Mouse (Mus musculus): ENCODE data around the gene Cdk8. TPM values are rescaled to one million over a fixed set of nuclear protein-coding genes. Genes with fewer than 3 reads are reported as not detected.

Cdk8 gene
- polyA plus RNA-seq, 1 experiment from 2014 or later, result 17.1 TPM

DNA sequence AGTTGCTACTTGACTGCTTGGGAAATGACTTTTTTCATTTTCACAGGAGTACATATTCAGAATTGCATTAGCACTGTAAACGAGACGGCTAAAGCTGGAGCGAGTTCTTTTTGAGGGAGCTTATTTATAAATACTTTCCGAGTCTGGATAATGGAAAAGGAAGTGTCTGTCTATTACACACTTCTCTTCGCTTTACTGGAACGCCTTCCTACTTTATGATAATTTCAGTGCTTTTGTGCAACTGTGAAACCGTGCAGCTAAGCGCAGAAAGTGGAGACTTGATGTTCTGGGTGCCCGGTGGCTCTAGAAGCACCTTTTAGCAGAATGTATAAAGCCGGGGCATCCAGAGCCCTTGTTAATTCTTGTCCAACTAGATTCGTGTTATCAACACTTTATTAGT lies 1.8 kb downstream of the Cdk8 start:
- 50% methylated on average over 11 of the region's 11 CpGs for WGBS
- peak overlapping the region; percentile 89 for H3K9ac ChIP-seq (ENCODE audit: low read length)
- ATAC-seq (ENCODE audit: insufficient number of reproducible peaks, insufficient read depth, low FRiP score, low read depth), result no peak

GRCm38 (mm10) chr5:146234336-146234735 lies 3.3 kb downstream of the Cdk8 start:
- no peak for ATAC-seq (ENCODE audit: insufficient number of reproducible peaks, insufficient read depth, low FRiP score, low read depth)

More for the DNA sequence above, 1.8 kb downstream of the Cdk8 start:
- no peaks in the 10 kb centered on the region for H3K9me3 ChIP-seq (ENCODE audit: control insufficient read depth, low read length)
- H3K27ac ChIP-seq (replicated peaks in 1 of 2; ENCODE audit: control insufficient read depth in 1 of 2, insufficient read depth in 1 of 2, low read depth in 2 of 2, low read length in 2 of 2), result no peak overlapping the region
- peak overlapping the region; percentile 93 for H3K4me2 ChIP-seq (ENCODE audit: low read length)
- H3K36me3 ChIP-seq (ENCODE audit: control insufficient read depth, insufficient read depth, low read length), result no peaks in the 10 kb centered on the region
- H3K27me3 ChIP-seq (ENCODE audit: control insufficient read depth, insufficient read depth, low read length), result no peaks in the 10 kb centered on the region
- H3K4me3 ChIP-seq (ENCODE audit: control insufficient read depth in 1 of 2, insufficient read depth in 1 of 2, low read depth in 1 of 2, low read length in 2 of 2), result peak overlapping the region in 1 of 2 experiments; percentile 79; a peak in 2 of 4 replicates
- H3K4me1 ChIP-seq (ENCODE audit: control insufficient read depth in 2 of 2, insufficient read depth in 2 of 2, low read length in 2 of 2), result peaks cover 0 to 14% of the 10 kb centered on the region in 2 experiments; a peak in 3 of 4 replicates

DNA sequence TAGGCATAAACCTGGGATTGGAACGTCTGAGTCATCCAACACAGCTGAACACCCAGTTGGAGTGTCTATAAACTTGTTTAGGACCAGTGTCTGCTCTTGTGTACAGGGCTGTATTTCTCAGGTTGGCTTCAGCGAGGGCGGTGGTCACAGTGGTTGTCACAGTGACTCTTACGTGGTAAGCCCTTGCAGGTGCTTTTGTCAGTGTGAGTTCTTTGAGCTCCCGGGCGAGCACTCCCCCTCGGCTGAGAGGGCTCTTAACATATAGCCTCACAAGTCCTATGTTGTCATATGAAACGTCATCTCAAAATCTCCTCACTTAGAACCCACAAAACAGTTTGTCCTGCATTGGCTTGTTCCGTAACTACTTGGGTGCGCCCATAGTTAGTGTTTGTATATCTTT lies 7.2 kb downstream of the Cdk8 start:
- Histone ChIP-seq H3K9ac (ENCODE audit: low read length) (no peak overlapping the region), H3K27me3 (ENCODE audit: control insufficient read depth, insufficient read depth, low read length) (no peaks in the 10 kb centered on the region), H3K9me3 (ENCODE audit: control insufficient read depth, low read length) (no peaks in the 10 kb centered on the region), H3K36me3 (ENCODE audit: control insufficient read depth, insufficient read depth, low read length) (no peaks in the 10 kb centered on the region), H3K4me1 (ENCODE audit: control insufficient read depth in 2 of 2, insufficient read depth in 2 of 2, low read length in 2 of 2) (peaks cover 2 to 11% of the 10 kb centered on the region in 2 experiments; a peak in 3 of 4 replicates), H3K27ac (replicated peaks in 1 of 2; ENCODE audit: control insufficient read depth in 1 of 2, insufficient read depth in 1 of 2, low read depth in 2 of 2, low read length in 2 of 2) (no peak overlapping the region), H3K4me3 (ENCODE audit: control insufficient read depth in 1 of 2, insufficient read depth in 1 of 2, low read depth in 1 of 2, low read length in 2 of 2) (no peak overlapping the region), H3K4me2 (ENCODE audit: low read length) (no peak overlapping the region)
- no peak for ATAC-seq (ENCODE audit: insufficient number of reproducible peaks, insufficient read depth, low FRiP score, low read depth)
- WGBS, result 85% methylated on average over 10 of the region's 10 CpGs

More at GRCm38 (mm10) chr5:146234336-146234735, 3.3 kb downstream of the Cdk8 start:
- Histone ChIP-seq H3K4me2 (ENCODE audit: low read length) (no peak overlapping the region), H3K27ac (replicated peaks in 1 of 2; ENCODE audit: control insufficient read depth in 1 of 2, insufficient read depth in 1 of 2, low read depth in 2 of 2, low read length in 2 of 2) (no peak overlapping the region), H3K36me3 (ENCODE audit: control insufficient read depth, insufficient read depth, low read length) (no peaks in the 10 kb centered on the region), H3K27me3 (ENCODE audit: control insufficient read depth, insufficient read depth, low read length) (no peaks in the 10 kb centered on the region), H3K9me3 (ENCODE audit: control insufficient read depth, low read length) (no peaks in the 10 kb centered on the region), H3K4me1 (ENCODE audit: control insufficient read depth in 2 of 2, insufficient read depth in 2 of 2, low read length in 2 of 2) (peaks cover 0 to 14% of the 10 kb centered on the region in 2 experiments; a peak in 3 of 4 replicates), H3K4me3 (ENCODE audit: control insufficient read depth in 1 of 2, insufficient read depth in 1 of 2, low read depth in 1 of 2, low read length in 2 of 2) (no peak overlapping the region), H3K9ac (ENCODE audit: low read length) (no peak overlapping the region)
- WGBS, result 86% methylated on average over 1 of the region's 1 CpGs

DNA sequence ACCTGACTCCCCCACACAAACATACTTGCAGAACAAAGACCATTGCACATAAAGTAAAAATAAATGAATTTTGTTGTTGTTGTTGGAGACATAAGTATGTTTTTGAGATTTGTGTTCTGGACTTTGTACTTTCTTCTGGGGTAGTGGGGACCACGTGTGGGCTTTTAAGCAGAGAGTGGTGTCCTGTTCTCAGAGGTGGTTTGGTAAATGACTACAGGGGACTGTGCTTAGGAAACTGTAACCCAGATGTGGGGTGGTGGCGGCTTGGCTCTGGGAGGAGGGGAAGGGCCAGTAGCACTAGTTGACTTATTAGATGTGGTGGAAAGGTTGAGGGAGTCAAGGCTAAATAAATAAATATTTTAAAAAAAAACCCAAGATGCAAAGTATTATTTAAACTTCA lies 9.7 kb downstream of the Cdk8 start:
- H3K9ac ChIP-seq (ENCODE audit: low read length), result no peak overlapping the region
- no peak overlapping the region for H3K4me3 ChIP-seq (ENCODE audit: control insufficient read depth in 1 of 2, insufficient read depth in 1 of 2, low read depth in 1 of 2, low read length in 2 of 2)
- 88% methylated on average over 2 of the region's 2 CpGs for WGBS
- H3K27me3 ChIP-seq (ENCODE audit: control insufficient read depth, insufficient read depth, low read length), result no peaks in the 10 kb centered on the region
- ATAC-seq (ENCODE audit: insufficient number of reproducible peaks, insufficient read depth, low FRiP score, low read depth), result no peak
- no peak overlapping the region for H3K4me2 ChIP-seq (ENCODE audit: low read length)
- no peak overlapping the region for H3K27ac ChIP-seq (replicated peaks in 1 of 2; ENCODE audit: control insufficient read depth in 1 of 2, insufficient read depth in 1 of 2, low read depth in 2 of 2, low read length in 2 of 2)
- no peaks in the 10 kb centered on the region for H3K9me3 ChIP-seq (ENCODE audit: control insufficient read depth, low read length)
- peaks cover 4 to 7% of the 10 kb centered on the region in 2 experiments; a peak in 2 of 4 replicates for H3K4me1 ChIP-seq (ENCODE audit: control insufficient read depth in 2 of 2, insufficient read depth in 2 of 2, low read length in 2 of 2)
- no peaks in the 10 kb centered on the region for H3K36me3 ChIP-seq (ENCODE audit: control insufficient read depth, insufficient read depth, low read length)

DNA sequence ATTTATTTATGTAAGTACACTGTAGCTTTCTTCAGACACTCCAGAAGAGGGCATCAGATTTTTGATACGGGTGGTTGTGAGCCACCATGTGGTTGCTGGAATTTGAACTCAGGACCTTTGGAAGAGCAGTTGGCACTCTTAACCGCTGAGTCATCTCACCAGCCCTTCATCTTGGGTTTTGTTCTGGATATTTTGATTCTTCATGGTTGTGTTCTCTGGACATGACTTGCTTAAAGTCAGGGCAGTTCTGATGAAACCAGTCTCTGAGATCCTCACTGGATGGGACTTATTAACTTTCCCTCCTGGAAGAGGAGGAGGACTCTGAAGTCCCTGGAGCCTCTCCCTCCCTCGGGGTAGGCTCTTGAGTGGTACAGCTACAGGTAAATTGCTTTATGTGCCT lies 10.2 kb downstream of the Cdk8 start:
- H3K4me1 ChIP-seq (ENCODE audit: control insufficient read depth in 2 of 2, insufficient read depth in 2 of 2, low read length in 2 of 2), result peaks cover 4 to 7% of the 10 kb centered on the region in 2 experiments; a peak in 2 of 4 replicates
- H3K27ac ChIP-seq (replicated peaks in 1 of 2; ENCODE audit: control insufficient read depth in 1 of 2, insufficient read depth in 1 of 2, low read depth in 2 of 2, low read length in 2 of 2), result no peak overlapping the region
- WGBS, result 86% methylated on average over 3 of the region's 3 CpGs
- no peak overlapping the region for H3K9ac ChIP-seq (ENCODE audit: low read length)
- no peak overlapping the region for H3K4me2 ChIP-seq (ENCODE audit: low read length)
- no peaks in the 10 kb centered on the region for H3K27me3 ChIP-seq (ENCODE audit: control insufficient read depth, insufficient read depth, low read length)
- no peaks in the 10 kb centered on the region for H3K9me3 ChIP-seq (ENCODE audit: control insufficient read depth, low read length)
- H3K36me3 ChIP-seq (ENCODE audit: control insufficient read depth, insufficient read depth, low read length), result no peaks in the 10 kb centered on the region
- no peak overlapping the region for H3K4me3 ChIP-seq (ENCODE audit: control insufficient read depth in 1 of 2, insufficient read depth in 1 of 2, low read depth in 1 of 2, low read length in 2 of 2)
- no peak for ATAC-seq (ENCODE audit: insufficient number of reproducible peaks, insufficient read depth, low FRiP score, low read depth)

GRCm38 (mm10) chr5:146245193-146245592 lies 14.2 kb downstream of the Cdk8 start:
- Histone ChIP-seq H3K36me3 (ENCODE audit: control insufficient read depth, insufficient read depth, low read length) (no peaks in the 10 kb centered on the region), H3K4me3 (ENCODE audit: control insufficient read depth in 1 of 2, insufficient read depth in 1 of 2, low read depth in 1 of 2, low read length in 2 of 2) (no peak overlapping the region), H3K9ac (ENCODE audit: low read length) (no peak overlapping the region), H3K27me3 (ENCODE audit: control insufficient read depth, insufficient read depth, low read length) (no peaks in the 10 kb centered on the region), H3K4me1 (ENCODE audit: control insufficient read depth in 2 of 2, insufficient read depth in 2 of 2, low read length in 2 of 2) (peaks cover 5 to 10% of the 10 kb centered on the region in 2 experiments; a peak in 3 of 4 replicates), H3K4me2 (ENCODE audit: low read length) (no peak overlapping the region), H3K27ac (replicated peaks in 1 of 2; ENCODE audit: control insufficient read depth in 1 of 2, insufficient read depth in 1 of 2, low read depth in 2 of 2, low read length in 2 of 2) (no peak overlapping the region), H3K9me3 (ENCODE audit: control insufficient read depth, low read length) (no peaks in the 10 kb centered on the region)
- WGBS, result 97% methylated on average over 4 of the region's 4 CpGs
- ATAC-seq (ENCODE audit: insufficient number of reproducible peaks, insufficient read depth, low FRiP score, low read depth), result no peak

- no peaks in the 10 kb centered on the region for H3K9me3 ChIP-seq (ENCODE audit: control insufficient read depth, low read length)
- 85% methylated on average over 7 of the region's 7 CpGs for WGBS
- ATAC-seq (ENCODE audit: insufficient number of reproducible peaks, insufficient read depth, low FRiP score, low read depth), result no peak
- no peaks in the 10 kb centered on the region for H3K36me3 ChIP-seq (ENCODE audit: control insufficient read depth, insufficient read depth, low read length)
- H3K4me3 ChIP-seq (ENCODE audit: control insufficient read depth in 1 of 2, insufficient read depth in 1 of 2, low read depth in 1 of 2, low read length in 2 of 2), result no peak overlapping the region
- peaks cover 11 to 16% of the 10 kb centered on the region in 2 experiments for H3K4me1 ChIP-seq (ENCODE audit: control insufficient read depth in 2 of 2, insufficient read depth in 2 of 2, low read length in 2 of 2)
- no peak overlapping the region for H3K9ac ChIP-seq (ENCODE audit: low read length)
- H3K27ac ChIP-seq (replicated peaks in 1 of 2; ENCODE audit: control insufficient read depth in 1 of 2, insufficient read depth in 1 of 2, low read depth in 2 of 2, low read length in 2 of 2), result no peak overlapping the region
- H3K27me3 ChIP-seq (ENCODE audit: control insufficient read depth, insufficient read depth, low read length), result no peaks in the 10 kb centered on the region
- no peak overlapping the region for H3K4me2 ChIP-seq (ENCODE audit: low read length)
Observed at GRCm38 (mm10) chr5:146245646-146246370, 14.8 kb downstream of the Cdk8 start.
